Mouse (Mus musculus): ENCODE results near the gene Gtpbp6. TPM values are rescaled to one million over a fixed set of nuclear protein-coding genes. Genes with fewer than 3 reads are reported as not detected.
A peak's percentile ranks its signal among the peaks of the same experiment; 100 is the strongest.

Gene Gtpbp6
- total RNA-seq, 1 experiment: 116 TPM

GRCm38 (mm10) chr5:110104616-110105380, 3.2 kb downstream of the Gtpbp6 start:
- no peak for DNase-seq (ENCODE audit: low read depth, low spot score)
- Histone ChIP-seq H3K9ac (ENCODE audit: insufficient read depth, low read depth, low read length, poor library complexity, severe bottlenecking) (no peak overlapping the region; the same call in 1 of the 2 replicates), H3K4me3 (ENCODE audit: insufficient read depth in 1 of 2, low read depth in 1 of 2, low read length in 2 of 2, poor library complexity in 1 of 2, severe bottlenecking in 1 of 2) (peak overlapping the region; percentile 5 to 17; a peak in 2 of 4 replicates), H3K27ac (ENCODE audit: insufficient read depth, low read depth, low read length, poor library complexity, severe bottlenecking) (no peak overlapping the region), H3K9me3 (ENCODE audit: control insufficient read depth, insufficient read depth, low read depth, low read length) (no peaks in the 10 kb centered on the region), H3K4me1 (ENCODE audit: control insufficient read depth in 2 of 2, insufficient read depth in 2 of 2, low read length in 2 of 2, poor library complexity in 1 of 2) (peaks cover 0 to 50% of the 10 kb centered on the region in 2 experiments; a peak in 2 of 4 replicates), H3K36me3 (ENCODE audit: control insufficient read depth, insufficient read depth, low read length, poor library complexity, severe bottlenecking) (peaks cover 48% of the 10 kb centered on the region)
- no peak for TF ChIP-seq ZNF384 (IDR thresholded peaks at IDR 0.05; ENCODE audit: low read depth, low read length)
- no peak for TF ChIP-seq CHD2 (IDR thresholded peaks at IDR 0.05; ENCODE audit: low read depth, low read length)
- TF ChIP-seq MAFK (IDR thresholded peaks at IDR 0.05; ENCODE audit: insufficient read depth, low read depth, low read length): no peak
- no peak for TF ChIP-seq ZC3H11A (IDR thresholded peaks at IDR 0.05; ENCODE audit: borderline replicate concordance, low read depth, low read length)
- TF ChIP-seq HCFC1 (IDR thresholded peaks at IDR 0.05; ENCODE audit: borderline replicate concordance, insufficient read depth, low read length): no peak
- in situ Hi-C loops (cut with MboI; ENCODE audit: low sequenced_read_pairs in 2 of 2, unreplicated experiment in 2 of 2): no loop called here

- in situ Hi-C loops (cut with MboI; ENCODE audit: low sequenced_read_pairs in 2 of 2, unreplicated experiment in 2 of 2): no loop called here
- Histone ChIP-seq H3K27ac (ENCODE audit: insufficient read depth, low read depth, low read length, poor library complexity, severe bottlenecking) (no peak overlapping the region), H3K9ac (ENCODE audit: insufficient read depth, low read depth, low read length, poor library complexity, severe bottlenecking) (no peak overlapping the region), H3K4me1 (ENCODE audit: control insufficient read depth in 2 of 2, insufficient read depth in 2 of 2, low read length in 2 of 2, poor library complexity in 1 of 2) (peaks cover 0 to 52% of the 10 kb centered on the region in 2 experiments; a peak in 2 of 4 replicates), H3K9me3 (ENCODE audit: control insufficient read depth, insufficient read depth, low read depth, low read length) (no peaks in the 10 kb centered on the region), H3K36me3 (ENCODE audit: control insufficient read depth, insufficient read depth, low read length, poor library complexity, severe bottlenecking) (peaks cover 48% of the 10 kb centered on the region), H3K4me3 (ENCODE audit: insufficient read depth in 1 of 2, low read depth in 1 of 2, low read length in 2 of 2, poor library complexity in 1 of 2, severe bottlenecking in 1 of 2) (peak overlapping the region in 1 of 2 experiments; percentile 17; a peak in 1 of 4 replicates)
- no peak for DNase-seq (ENCODE audit: low read depth, low spot score)
- TF ChIP-seq CHD2 (IDR thresholded peaks at IDR 0.05; ENCODE audit: low read depth, low read length): no peak
- TF ChIP-seq MAFK (IDR thresholded peaks at IDR 0.05; ENCODE audit: insufficient read depth, low read depth, low read length): no peak
- no peak for TF ChIP-seq ZNF384 (IDR thresholded peaks at IDR 0.05; ENCODE audit: low read depth, low read length)
- TF ChIP-seq ZC3H11A (IDR thresholded peaks at IDR 0.05; ENCODE audit: borderline replicate concordance, low read depth, low read length): no peak
- TF ChIP-seq HCFC1 (IDR thresholded peaks at IDR 0.05; ENCODE audit: borderline replicate concordance, insufficient read depth, low read length): no peak
Observed at GRCm38 (mm10) chr5:110103901-110104615, 3.9 kb downstream of the Gtpbp6 start.

GRCm38 (mm10) chr5:110102853-110103625, 5.0 kb downstream of the Gtpbp6 start:
- in situ Hi-C loops (cut with MboI; ENCODE audit: low sequenced_read_pairs in 2 of 2, unreplicated experiment in 2 of 2): no loop called here
- TF ChIP-seq ZNF384 (IDR thresholded peaks at IDR 0.05; ENCODE audit: low read depth, low read length) (no peak), HCFC1 (IDR thresholded peaks at IDR 0.05; ENCODE audit: borderline replicate concordance, insufficient read depth, low read length) (no peak), CHD2 (IDR thresholded peaks at IDR 0.05; ENCODE audit: low read depth, low read length) (no peak), ZC3H11A (IDR thresholded peaks at IDR 0.05; ENCODE audit: borderline replicate concordance, low read depth, low read length) (no peak), MAFK (IDR thresholded peaks at IDR 0.05; ENCODE audit: insufficient read depth, low read depth, low read length) (no peak)
- Histone ChIP-seq H3K27ac (ENCODE audit: insufficient read depth, low read depth, low read length, poor library complexity, severe bottlenecking) (no peak overlapping the region), H3K9me3 (ENCODE audit: control insufficient read depth, insufficient read depth, low read depth, low read length) (no peaks in the 10 kb centered on the region), H3K4me3 (ENCODE audit: insufficient read depth in 1 of 2, low read depth in 1 of 2, low read length in 2 of 2, poor library complexity in 1 of 2, severe bottlenecking in 1 of 2) (no peak overlapping the region), H3K36me3 (ENCODE audit: control insufficient read depth, insufficient read depth, low read length, poor library complexity, severe bottlenecking) (peaks cover 48% of the 10 kb centered on the region), H3K9ac (ENCODE audit: insufficient read depth, low read depth, low read length, poor library complexity, severe bottlenecking) (no peak overlapping the region), H3K4me1 (ENCODE audit: control insufficient read depth in 2 of 2, insufficient read depth in 2 of 2, low read length in 2 of 2, poor library complexity in 1 of 2) (peaks cover 5 to 62% of the 10 kb centered on the region in 2 experiments)
- no peak for DNase-seq (ENCODE audit: low read depth, low spot score)

DNA sequence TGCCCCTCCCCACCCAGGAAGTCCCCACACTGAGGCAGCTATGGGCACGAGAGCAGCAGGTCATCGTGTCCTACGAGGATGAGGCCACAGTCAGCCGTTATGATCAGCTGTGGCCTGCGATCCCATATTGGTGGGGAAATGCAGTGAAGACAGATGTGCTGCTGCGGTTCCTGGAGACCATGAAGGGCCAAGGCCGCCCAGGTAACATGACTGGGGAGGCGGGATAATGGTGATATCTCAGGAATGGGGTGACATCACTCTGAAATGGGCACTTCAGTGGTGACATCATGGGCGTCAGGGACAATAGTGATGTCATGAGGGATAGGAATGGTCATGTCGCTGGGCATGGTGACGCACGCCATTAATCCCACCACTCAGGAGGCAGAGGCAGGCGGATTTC, 5.6 kb downstream of the Gtpbp6 start:
- Histone ChIP-seq H3K4me1 (ENCODE audit: control insufficient read depth in 2 of 2, insufficient read depth in 2 of 2, low read length in 2 of 2, poor library complexity in 1 of 2) (peaks cover 7 to 63% of the 10 kb centered on the region in 2 experiments), H3K4me3 (ENCODE audit: insufficient read depth in 1 of 2, low read depth in 1 of 2, low read length in 2 of 2, poor library complexity in 1 of 2, severe bottlenecking in 1 of 2) (no peak overlapping the region), H3K27ac (ENCODE audit: insufficient read depth, low read depth, low read length, poor library complexity, severe bottlenecking) (no peak overlapping the region), H3K9me3 (ENCODE audit: control insufficient read depth, insufficient read depth, low read depth, low read length) (no peaks in the 10 kb centered on the region), H3K9ac (ENCODE audit: insufficient read depth, low read depth, low read length, poor library complexity, severe bottlenecking) (no peak overlapping the region), H3K36me3 (ENCODE audit: control insufficient read depth, insufficient read depth, low read length, poor library complexity, severe bottlenecking) (peaks cover 48% of the 10 kb centered on the region)
- in situ Hi-C loops (cut with MboI; ENCODE audit: low sequenced_read_pairs in 2 of 2, unreplicated experiment in 2 of 2): no loop called here
- TF ChIP-seq MAFK (IDR thresholded peaks at IDR 0.05; ENCODE audit: insufficient read depth, low read depth, low read length): no peak
- no peak for TF ChIP-seq HCFC1 (IDR thresholded peaks at IDR 0.05; ENCODE audit: borderline replicate concordance, insufficient read depth, low read length)
- no peak for TF ChIP-seq CHD2 (IDR thresholded peaks at IDR 0.05; ENCODE audit: low read depth, low read length)
- TF ChIP-seq ZNF384 (IDR thresholded peaks at IDR 0.05; ENCODE audit: low read depth, low read length): no peak
- TF ChIP-seq ZC3H11A (IDR thresholded peaks at IDR 0.05; ENCODE audit: borderline replicate concordance, low read depth, low read length): no peak
- no peak for DNase-seq (ENCODE audit: low read depth, low spot score)

Measured in ES-E14 (cell line).